Mouse (Mus musculus) urinary bladder, postnatal 4 days (tissue): Measurements from ENCODE around the gene Rps6kc1.

Source experiments
- DNase-seq, 2 experiments: peaks; one replicate each; pipeline ENCODE4 v3.0.0; 2021 to 2022; ENCODE audit warnings: low spot score in 2 of 2

Rps6kc1 gene

GRCm38 (mm10) chr1:190901082-190901481 is 10.5 kb downstream of the Rps6kc1 start:
- no peak for DNase-seq

- DNase-seq, result no peak
These were observed 12.5 kb downstream of the Rps6kc1 start for GRCm38 (mm10) chr1:190898899-190899575.

GRCm38 (mm10) chr1:190898186-190898585 is 13.4 kb downstream of the Rps6kc1 start:
- no peak for DNase-seq

GRCm38 (mm10) chr1:190893559-190894167 is 17.9 kb downstream of the Rps6kc1 start:
- DNase-seq, result no peak

- no peak for DNase-seq
These were observed 22.9 kb downstream of the Rps6kc1 start for GRCm38 (mm10) chr1:190888646-190889045.

GRCm38 (mm10) chr1:190888031-190888430 is 23.5 kb downstream of the Rps6kc1 start:
- no peak for DNase-seq

- DNase-seq, result no peak
These were observed 25.6 kb downstream of the Rps6kc1 start for GRCm38 (mm10) chr1:190886014-190886413.

- no peak for DNase-seq
These were observed 30.1 kb downstream of the Rps6kc1 start for GRCm38 (mm10) chr1:190881422-190881821.

GRCm38 (mm10) chr1:190880638-190881037 is 30.9 kb downstream of the Rps6kc1 start:
- no peak for DNase-seq

- DNase-seq, result no peak
These were observed 35.8 kb downstream of the Rps6kc1 start for GRCm38 (mm10) chr1:190875751-190876150.

- no peak for DNase-seq
These were observed 36.5 kb downstream of the Rps6kc1 start for GRCm38 (mm10) chr1:190875089-190875488.

- DNase-seq, result no peak
These were observed 40.5 kb downstream of the Rps6kc1 start for GRCm38 (mm10) chr1:190871068-190871467.

GRCm38 (mm10) chr1:190869996-190870395 is 41.6 kb downstream of the Rps6kc1 start:
- no peak for DNase-seq

- no peak for DNase-seq
These were observed 42.8 kb downstream of the Rps6kc1 start for GRCm38 (mm10) chr1:190868790-190869189.

GRCm38 (mm10) chr1:190861626-190862025 is 49.9 kb downstream of the Rps6kc1 start:
- DNase-seq, result no peak

- no peak for DNase-seq
These were observed 57.1 kb downstream of the Rps6kc1 start for GRCm38 (mm10) chr1:190854465-190854864.

GRCm38 (mm10) chr1:190849162-190849865 is 62.3 kb downstream of the Rps6kc1 start:
- no peak for DNase-seq

- DNase-seq, result no peak
These were observed 62.9 kb downstream of the Rps6kc1 start for GRCm38 (mm10) chr1:190848676-190849075.

- no peak for DNase-seq
These were observed 64.6 kb downstream of the Rps6kc1 start for GRCm38 (mm10) chr1:190846956-190847355.

- no peak for DNase-seq
These were observed 65.4 kb downstream of the Rps6kc1 start for GRCm38 (mm10) chr1:190846074-190846730.

- DNase-seq, result no peak
These were observed 66.2 kb downstream of the Rps6kc1 start for GRCm38 (mm10) chr1:190845419-190845818.

- no peak for DNase-seq
These were observed 67.2 kb downstream of the Rps6kc1 start for GRCm38 (mm10) chr1:190844356-190844755.
